Mouse (Mus musculus) left cerebral cortex, adult 18-20 months (tissue): Measurements from ENCODE around the gene Serping1. TPM values are rescaled to one million over a fixed set of nuclear protein-coding genes. Genes with fewer than 3 reads are reported as not detected.
"Not testable (repeated sequence)": the region's sequence is repeated elsewhere in the genome, so short reads cannot be mapped to it uniquely, and the experiment has no call there.

Experiments
- DNase-seq, 2 experiments: peaks; one replicate each; pipeline ENCODE4 v3.0.0; 2021 to 2022; ENCODE audit warnings: low spot score in 2 of 2, mixed read lengths in 1 of 2
- total RNA-seq, 2 experiments: library from RNA; stranded (reverse); gene quantifications; 2 replicates each; pipeline ENCODE4 v1.2.3; 2021

Serping1 gene
- total RNA-seq, 2 experiments from 2014 or later: 8.5 to 9.2 TPM

- no peak for DNase-seq
These were observed 33.3 kb downstream of the Serping1 start for GRCm38 (mm10) chr2:84741841-84742450.

- DNase-seq: no peak
These were observed 34.5 kb downstream of the Serping1 start for GRCm38 (mm10) chr2:84740608-84741333.

GRCm38 (mm10) chr2:84738271-84738911 lies 36.9 kb downstream of the Serping1 start:
- no peak for DNase-seq

- DNase-seq: no peak
These were observed 37.8 kb downstream of the Serping1 start for GRCm38 (mm10) chr2:84737451-84737925.

DNA sequence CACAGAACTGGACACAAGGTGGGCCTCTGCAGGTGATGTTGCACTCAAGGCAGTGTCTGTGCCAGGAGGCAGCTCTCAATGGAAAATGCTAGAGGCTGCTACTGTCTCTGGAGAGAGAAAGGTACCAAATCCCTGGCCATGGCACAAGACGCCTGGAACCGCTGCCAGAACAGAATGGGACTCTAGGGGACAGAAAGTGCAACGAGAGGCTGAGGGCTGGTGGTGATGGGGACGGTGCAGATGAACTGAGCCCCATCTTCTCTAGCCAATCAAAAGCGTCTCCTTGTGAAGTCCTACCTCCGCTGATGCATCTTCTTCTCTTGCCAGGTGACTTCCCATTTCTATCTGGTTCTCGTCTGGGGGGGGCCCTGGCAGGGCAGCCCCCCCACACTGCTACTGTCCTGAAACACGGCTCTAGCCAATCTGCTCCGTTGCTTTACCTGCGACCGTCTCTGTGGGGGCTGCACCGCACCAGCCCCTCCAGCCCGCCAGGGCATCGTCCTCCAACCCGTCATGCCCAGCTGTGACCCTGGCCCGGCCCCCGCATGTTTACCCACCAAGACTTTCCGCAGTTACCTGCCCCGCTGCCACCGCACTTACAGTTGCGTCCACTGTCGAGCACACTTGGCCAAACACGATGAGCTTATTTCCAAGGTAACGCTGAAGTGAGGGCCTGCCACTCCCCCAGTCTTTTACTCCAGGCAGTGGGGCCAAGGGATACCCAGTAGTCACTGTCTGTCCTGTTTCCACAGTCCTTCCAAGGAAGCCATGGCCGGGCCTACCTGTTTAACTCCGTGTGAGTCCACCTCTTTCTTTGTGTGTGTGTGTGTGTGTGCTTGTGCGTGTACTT lies 38.7 kb downstream of the Serping1 start:
- DNase-seq: no peak

DNA sequence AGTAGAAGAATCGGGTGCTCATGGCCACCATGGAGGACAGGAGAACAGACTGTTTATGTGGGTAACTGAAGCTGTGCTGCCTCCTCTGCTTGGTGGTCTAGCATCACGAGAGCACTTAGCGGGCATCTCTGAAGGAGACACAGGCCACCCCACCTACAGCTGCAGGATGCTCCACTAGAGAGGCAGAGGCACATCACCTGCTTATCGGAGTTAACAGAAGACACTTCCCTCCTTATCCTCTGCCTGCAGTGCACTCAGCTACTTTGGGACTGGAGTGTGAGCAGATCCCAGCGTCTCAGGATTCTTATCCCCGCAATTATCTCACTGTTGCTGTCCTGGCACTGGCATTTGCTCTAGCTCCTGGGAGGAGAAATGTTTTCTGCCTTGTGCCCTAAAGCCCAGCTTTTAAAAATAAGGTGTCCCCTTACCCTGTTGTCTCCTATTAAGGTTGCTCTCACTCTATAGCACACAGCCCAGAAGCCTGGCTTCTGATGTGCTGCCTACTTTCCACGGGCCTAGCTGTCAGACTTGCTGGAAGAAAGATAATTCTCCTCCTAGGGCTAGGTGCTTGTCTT lies 39.8 kb downstream of the Serping1 start:
- DNase-seq: no peak

DNA sequence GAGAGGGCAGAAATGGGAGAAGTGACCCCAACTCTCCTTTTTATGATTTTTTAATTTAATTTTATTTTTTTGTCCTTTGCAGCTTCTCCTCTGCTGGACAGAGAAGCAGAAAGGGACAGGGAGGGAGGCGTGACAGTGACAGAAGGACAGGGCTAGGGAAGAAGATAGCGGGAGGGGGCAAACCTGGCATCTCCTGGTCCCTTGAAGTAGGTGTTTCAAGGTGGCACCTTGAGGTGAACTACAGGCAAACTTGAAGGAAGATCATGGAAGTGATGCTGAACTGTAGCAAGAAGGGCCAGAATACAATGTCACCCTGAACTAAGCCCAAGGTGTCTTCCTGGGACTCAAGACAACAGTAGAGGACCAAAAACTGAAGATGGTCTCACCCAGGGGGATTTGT lies 40.3 kb downstream of the Serping1 start:
- DNase-seq: no peak

GRCm38 (mm10) chr2:84734351-84734864 lies 40.8 kb downstream of the Serping1 start:
- DNase-seq: peak in 1 of 2 experiments; percentile 39

- peak; percentile 57 to 78 for DNase-seq
These were observed 41.5 kb downstream of the Serping1 start, which contains the start of gene Ypel4 for GRCm38 (mm10) chr2:84733579-84734300. Gene Ypel4 (plus strand): TSS chr2:84734058.

GRCm38 (mm10) chr2:84732394-84732793 lies 42.9 kb downstream of the Serping1 start:
- DNase-seq: no peak

- no peak for DNase-seq
These were observed 44.0 kb downstream of the Serping1 start for GRCm38 (mm10) chr2:84731206-84731605.

GRCm38 (mm10) chr2:84728191-84728590 lies 47.1 kb downstream of the Serping1 start:
- DNase-seq: not testable (repeated sequence)

DNA sequence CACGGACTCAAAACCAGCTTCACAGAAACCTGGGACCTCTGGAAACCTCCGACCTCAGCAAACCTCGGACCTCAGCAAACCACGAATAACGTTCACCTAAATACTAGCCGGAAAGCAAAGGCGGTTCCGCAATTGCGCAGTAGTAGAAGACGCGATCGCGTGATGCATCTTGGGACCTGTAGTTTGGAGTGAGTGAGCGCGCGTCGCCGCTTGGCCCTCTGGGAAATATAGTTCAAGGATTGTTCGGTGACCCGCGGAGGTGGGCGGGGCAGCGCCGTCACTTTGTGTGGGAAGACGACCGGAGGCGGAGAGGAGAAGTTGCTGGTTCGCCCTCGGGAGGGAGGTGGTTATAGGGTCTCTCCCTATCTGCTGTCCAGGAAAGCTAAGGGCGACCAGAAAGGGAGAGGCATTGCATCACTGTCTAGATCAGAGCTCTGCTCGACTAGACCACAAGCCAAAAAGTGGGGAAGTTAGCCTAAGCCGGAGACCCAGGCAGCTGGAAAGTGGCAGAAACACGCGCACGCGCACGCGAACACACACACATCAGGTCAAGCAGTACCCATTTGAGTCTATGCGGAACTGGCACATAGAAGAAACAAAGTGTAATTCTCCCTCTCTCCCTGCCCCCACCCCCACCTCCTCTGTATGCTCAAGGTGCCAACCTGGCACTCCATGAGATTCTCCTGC lies 47.9 kb downstream of the Serping1 start, which contains the start of gene Clp1:
Gene Clp1 (minus strand): TSS at position 179 of the 687 bp plus-strand sequence.
- DNase-seq: peak; percentile 97 to 98

- DNase-seq: no peak
These were observed 48.5 kb downstream of the Serping1 start for GRCm38 (mm10) chr2:84726716-84727115.

GRCm38 (mm10) chr2:84725770-84726169 lies 49.5 kb downstream of the Serping1 start:
- no peak for DNase-seq

- no peak for DNase-seq
These were observed 51.4 kb downstream of the Serping1 start for GRCm38 (mm10) chr2:84723856-84724255.

GRCm38 (mm10) chr2:84721182-84721581 lies 54.1 kb downstream of the Serping1 start:
- DNase-seq: no peak

- DNase-seq: no peak
These were observed 54.5 kb downstream of the Serping1 start for GRCm38 (mm10) chr2:84720718-84721117.

DNA sequence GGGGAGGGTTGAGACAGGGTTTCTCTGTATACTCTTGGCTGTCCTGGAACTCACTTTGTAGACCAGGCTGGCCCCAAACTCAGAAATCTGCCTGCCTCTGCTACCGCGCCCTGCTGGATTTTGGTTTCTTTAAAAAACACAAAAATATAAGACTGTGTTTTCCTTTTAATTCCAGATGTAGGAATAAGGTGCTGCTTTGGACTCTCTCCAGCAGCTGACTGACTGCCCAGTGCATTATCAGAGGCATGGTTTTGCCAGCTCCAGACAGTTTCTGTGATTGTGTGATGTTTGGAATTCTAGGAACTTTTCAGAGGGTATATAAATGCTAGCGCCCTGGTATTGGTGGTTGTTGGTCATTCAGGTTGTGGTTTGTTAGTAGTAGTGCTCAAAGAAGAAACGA lies 57.9 kb downstream of the Serping1 start:
- no peak for DNase-seq
